Mouse (Mus musculus) kidney, embryonic 15.5 days (tissue): Measurements from ENCODE around the gene Msl3l2. TPM values are rescaled to one million over a fixed set of nuclear protein-coding genes. Genes with fewer than 3 reads are reported as not detected.

ENCODE experiments used
- ATAC-seq: fragments of 200-750 bp; cut with Nextera tagmentation; replicated peaks from 2 replicates; pipeline ENCODE4 v1.8.0; 2017; ENCODE audit warnings: moderate TSS enrichment; ENCODE audit not compliant: low FRiP score
- H3K27ac ChIP-seq: fragments of 300-500 bp; sonication (generic); 2 replicates; pipeline ENCODE4 v1.5.1; 2015; ENCODE audit warnings: mild to moderate bottlenecking, inconsistent platforms
- H3K27me3 ChIP-seq: fragments of 300-500 bp; sonication (generic); 2 replicates; pipeline ENCODE4 v1.6.1; 2015; ENCODE audit warnings: inconsistent platforms
- H3K36me3 ChIP-seq: fragments of 300-500 bp; sonication (generic); 2 replicates; pipeline ENCODE4 v1.6.1; 2015; ENCODE audit warnings: inconsistent platforms
- H3K4me1 ChIP-seq: fragments of 300-500 bp; sonication (generic); 2 replicates; pipeline ENCODE4 v1.6.1; 2015; ENCODE audit warnings: inconsistent platforms
- H3K4me2 ChIP-seq: fragments of 300-500 bp; sonication (generic); 2 replicates; pipeline ENCODE4 v1.6.1; 2015; ENCODE audit warnings: moderate library complexity, mild to moderate bottlenecking, inconsistent platforms
- H3K4me3 ChIP-seq: fragments of 300-500 bp; sonication (generic); replicated peaks from 2 replicates; pipeline ENCODE4 v1.5.1; 2015; ENCODE audit warnings: mild to moderate bottlenecking, inconsistent platforms
- H3K9ac ChIP-seq: fragments of 300-500 bp; sonication (generic); 2 replicates; pipeline ENCODE4 v1.6.1; 2015; ENCODE audit warnings: mild to moderate bottlenecking, inconsistent platforms
- H3K9me3 ChIP-seq: fragments of 300-500 bp; sonication (generic); replicated peaks from 2 replicates; pipeline ENCODE4 v1.6.1; 2016; ENCODE audit warnings: inconsistent platforms
- WGBS: fragments of 180-500 bp; shearing (Covaris S2); methylation state at CpG from one replicate; pipeline ENCODE4 v1.1.7; 2015; ENCODE audit warnings: mixed read lengths; 5-methylcytosine and 5-hydroxymethylcytosine counted together
- polyA plus RNA-seq: library from polyadenylated mRNA; unstranded; fragments of >200 nt; fragmentation: Nextera tagmentation; extraction: Ambion mirVana; gene quantifications from 2 replicates; pipeline ENCODE4 v1.2.1, GENCODE M21; 2015

The Msl3l2 gene
- polyA plus RNA-seq, 1 experiment from 2014 or later, result 8.0 TPM

- H3K27me3 ChIP-seq, result no peaks in the 10 kb centered on the region; the same call in 1 of the 2 replicates
- WGBS, result 15% methylated on average over 25 of the region's 27 CpGs
- peak overlapping the region; percentile 92 for H3K4me2 ChIP-seq
- peak overlapping the region; percentile 51 for H3K9ac ChIP-seq
- peak overlapping the region; percentile 75 for H3K27ac ChIP-seq
- H3K36me3 ChIP-seq, result no peaks in the 10 kb centered on the region
- peak overlapping the region; percentile 66 for H3K4me3 ChIP-seq
- H3K4me1 ChIP-seq, result peaks cover 3% of the 10 kb centered on the region
- H3K9me3 ChIP-seq, result no peaks in the 10 kb centered on the region
- ATAC-seq, result peak; percentile 81
Measured at GRCm38 (mm10) chr10:56115636-56116180, 9.0 kb downstream of the Msl3l2 start.

GRCm38 (mm10) chr10:56126972-56127371, 20.3 kb downstream of the Msl3l2 start:
- no peaks in the 10 kb centered on the region for H3K9me3 ChIP-seq
- WGBS, result 100% methylated on average over 1 of the region's 1 CpGs
- H3K9ac ChIP-seq, result no peak overlapping the region
- H3K27me3 ChIP-seq, result no peaks in the 10 kb centered on the region
- no peak overlapping the region for H3K4me3 ChIP-seq
- ATAC-seq, result no peak
- no peak overlapping the region for H3K4me2 ChIP-seq
- H3K36me3 ChIP-seq, result no peaks in the 10 kb centered on the region
- no peaks in the 10 kb centered on the region for H3K4me1 ChIP-seq
- H3K27ac ChIP-seq, result no peak overlapping the region

GRCm38 (mm10) chr10:56129642-56130041, 22.9 kb downstream of the Msl3l2 start:
- no peak overlapping the region for H3K27ac ChIP-seq

GRCm38 (mm10) chr10:56137191-56137590, 30.5 kb downstream of the Msl3l2 start:
- 93% methylated on average over 5 of the region's 5 CpGs for WGBS
- Histone ChIP-seq H3K9me3 (no peaks in the 10 kb centered on the region), H3K36me3 (no peaks in the 10 kb centered on the region), H3K27ac (no peak overlapping the region), H3K4me3 (no peak overlapping the region), H3K9ac (no peak overlapping the region), H3K4me2 (no peak overlapping the region), H3K27me3 (no peaks in the 10 kb centered on the region), H3K4me1 (no peaks in the 10 kb centered on the region)
- ATAC-seq, result no peak

More at GRCm38 (mm10) chr10:56129642-56130041, 22.9 kb downstream of the Msl3l2 start:
- H3K36me3 ChIP-seq, result no peaks in the 10 kb centered on the region
- no peaks in the 10 kb centered on the region for H3K27me3 ChIP-seq
- H3K4me3 ChIP-seq, result no peak overlapping the region
- ATAC-seq, result no peak
- no peaks in the 10 kb centered on the region for H3K4me1 ChIP-seq
- no peaks in the 10 kb centered on the region for H3K9me3 ChIP-seq
- H3K4me2 ChIP-seq, result no peak overlapping the region
- no peak overlapping the region for H3K9ac ChIP-seq
- 85% methylated on average over 2 of the region's 2 CpGs for WGBS

GRCm38 (mm10) chr10:56148920-56149319, 42.2 kb downstream of the Msl3l2 start:
- H3K27me3 ChIP-seq, result no peaks in the 10 kb centered on the region
- H3K27ac ChIP-seq, result no peak overlapping the region
- H3K4me1 ChIP-seq, result no peaks in the 10 kb centered on the region
- no peak overlapping the region for H3K9ac ChIP-seq
- WGBS, result 94% methylated on average over 3 of the region's 3 CpGs
- H3K9me3 ChIP-seq, result no peaks in the 10 kb centered on the region
- H3K4me2 ChIP-seq, result no peak overlapping the region
- no peak overlapping the region for H3K4me3 ChIP-seq
- H3K36me3 ChIP-seq, result peaks cover 4% of the 10 kb centered on the region; the same call in 1 of the 2 replicates
- no peak for ATAC-seq

GRCm38 (mm10) chr10:56156956-56157355, 50.2 kb downstream of the Msl3l2 start:
- Histone ChIP-seq H3K36me3 (peaks cover 3% of the 10 kb centered on the region; the same call in 1 of the 2 replicates), H3K9me3 (no peaks in the 10 kb centered on the region), H3K4me3 (no peak overlapping the region), H3K27ac (no peak overlapping the region), H3K9ac (no peak overlapping the region), H3K27me3 (no peaks in the 10 kb centered on the region), H3K4me1 (no peaks in the 10 kb centered on the region), H3K4me2 (no peak overlapping the region)
- ATAC-seq, result no peak
- WGBS, result 92% methylated on average over 3 of the region's 3 CpGs

- Histone ChIP-seq H3K4me3 (no peak overlapping the region), H3K36me3 (no peaks in the 10 kb centered on the region), H3K9ac (no peak overlapping the region), H3K9me3 (no peaks in the 10 kb centered on the region), H3K27me3 (no peaks in the 10 kb centered on the region), H3K27ac (no peak overlapping the region), H3K4me1 (no peaks in the 10 kb centered on the region), H3K4me2 (no peak overlapping the region)
- ATAC-seq, result no peak
- WGBS, result 85% methylated on average over 3 of the region's 3 CpGs
Measured at GRCm38 (mm10) chr10:56158207-56158606, 51.5 kb downstream of the Msl3l2 start.

- no peak overlapping the region for H3K4me3 ChIP-seq
- no peaks in the 10 kb centered on the region for H3K36me3 ChIP-seq
- H3K27me3 ChIP-seq, result no peaks in the 10 kb centered on the region
- 74% methylated on average over 2 of the region's 2 CpGs for WGBS
- no peaks in the 10 kb centered on the region for H3K9me3 ChIP-seq
- H3K4me1 ChIP-seq, result no peaks in the 10 kb centered on the region
- no peak overlapping the region for H3K27ac ChIP-seq
- no peak overlapping the region for H3K4me2 ChIP-seq
- no peak overlapping the region for H3K9ac ChIP-seq
- no peak for ATAC-seq
Measured at GRCm38 (mm10) chr10:56158748-56159147, 52.0 kb downstream of the Msl3l2 start.

GRCm38 (mm10) chr10:56164411-56164810, 57.7 kb downstream of the Msl3l2 start:
- 45% methylated on average over 3 of the region's 3 CpGs for WGBS
- no peak overlapping the region for H3K9ac ChIP-seq
- H3K36me3 ChIP-seq, result no peaks in the 10 kb centered on the region

GRCm38 (mm10) chr10:56165758-56166157, 59.0 kb downstream of the Msl3l2 start:
- Histone ChIP-seq H3K27ac (no peak overlapping the region), H3K27me3 (no peaks in the 10 kb centered on the region), H3K36me3 (no peaks in the 10 kb centered on the region), H3K9ac (no peak overlapping the region), H3K4me2 (no peak overlapping the region), H3K4me3 (no peak overlapping the region), H3K9me3 (no peaks in the 10 kb centered on the region), H3K4me1 (no peaks in the 10 kb centered on the region)
- no peak for ATAC-seq
- 85% methylated on average over 4 of the region's 4 CpGs for WGBS

More at GRCm38 (mm10) chr10:56164411-56164810, 57.7 kb downstream of the Msl3l2 start:
- H3K4me3 ChIP-seq, result no peak overlapping the region
- H3K27ac ChIP-seq, result no peak overlapping the region
- no peaks in the 10 kb centered on the region for H3K4me1 ChIP-seq
- ATAC-seq, result no peak
- no peak overlapping the region for H3K4me2 ChIP-seq
- no peaks in the 10 kb centered on the region for H3K9me3 ChIP-seq
- no peaks in the 10 kb centered on the region for H3K27me3 ChIP-seq

Other genes with a start within 250 kb of the Msl3l2 start
- 4.1 TPM in 2 replicates for gene Tbc1d32, start 121.8 kb downstream of the Msl3l2 start, polyA plus RNA-seq